Mouse (Mus musculus): ENCODE measurements at regions not wholly inside any gene's neighbourhood (a gene's known extent, or its start where the extent isn't known, plus 50 kb on each side); places are given as distances from the start of the nearest gene placed in this dataset.

DNA sequence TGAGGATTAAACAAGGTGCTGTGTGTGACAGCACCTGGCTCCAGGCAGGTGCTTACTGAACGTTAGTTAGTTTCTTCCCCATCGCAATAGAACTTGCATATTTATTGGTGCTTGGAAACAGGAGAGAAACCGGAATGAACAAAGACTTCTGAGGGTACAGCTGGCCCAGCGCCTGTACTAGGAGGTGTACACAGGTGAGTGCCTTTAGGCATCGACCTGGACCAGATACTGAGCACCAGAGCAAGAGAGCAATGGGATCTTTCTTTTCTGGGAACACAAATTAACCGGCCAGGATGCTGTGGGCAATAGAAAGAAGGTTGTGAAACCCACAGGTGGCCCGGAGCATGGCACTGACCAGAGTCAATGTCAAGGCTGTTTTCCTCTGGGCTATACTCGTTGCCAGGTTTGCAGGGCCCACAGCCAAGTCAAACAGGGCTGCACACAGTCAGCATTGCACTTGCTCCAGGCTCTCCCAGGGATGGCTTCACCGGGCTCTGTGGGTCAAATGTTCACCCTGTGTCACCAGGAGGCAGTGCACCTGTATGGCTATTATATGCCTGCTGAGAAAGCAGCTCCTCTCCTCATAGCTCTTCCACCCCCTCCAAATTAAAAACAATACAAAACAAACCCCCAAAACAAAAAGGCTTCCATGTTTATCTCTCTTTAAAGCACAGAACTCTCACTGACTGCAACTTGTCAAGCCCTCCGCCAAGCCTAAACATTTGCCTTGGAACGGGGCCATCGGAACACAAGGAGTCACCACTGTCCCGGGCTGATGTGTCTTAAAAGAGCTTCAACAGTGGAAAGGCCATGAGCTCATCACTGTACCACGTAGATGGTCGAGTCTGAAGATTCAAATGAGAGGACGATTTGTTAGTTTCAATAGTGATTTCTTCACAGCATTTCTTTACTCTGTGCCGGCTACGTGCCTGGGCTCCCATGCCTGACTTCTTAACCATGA is 629.1 kb downstream of the Rnf144a start:
- no peak for DNase-seq (ENCODE audit: low spot score in 2 of 2)

DNA sequence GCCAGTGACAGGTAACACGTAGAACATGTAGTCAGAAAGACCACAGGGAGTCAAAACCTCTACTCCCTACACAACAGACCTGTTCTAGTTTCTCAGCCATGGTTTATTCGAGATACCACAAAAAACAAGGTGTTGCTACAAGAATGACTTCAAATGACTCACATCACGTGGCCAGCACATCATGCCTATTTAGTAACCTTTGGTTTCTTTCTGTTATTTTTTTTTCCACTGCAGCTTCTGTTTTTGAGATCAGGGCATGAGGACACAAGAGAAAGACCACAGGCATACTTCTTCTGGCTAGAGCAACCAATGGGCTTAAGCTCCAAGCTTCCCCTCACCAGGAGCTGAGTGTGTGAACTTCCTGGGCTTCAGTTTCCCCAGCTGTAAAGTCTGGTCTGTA is 630.7 kb downstream of the Rnf144a start:
- DNase-seq (ENCODE audit: low spot score in 2 of 2) = no peak

GRCm38 (mm10) chr12:25782972-25783717 is 631.9 kb downstream of the Rnf144a start:
- DNase-seq (ENCODE audit: low spot score in 2 of 2) = peak in 1 of 2 experiments; percentile 9

- DNase-seq (ENCODE audit: low spot score in 2 of 2) = no peak
These were observed 643.2 kb downstream of the Rnf144a start for GRCm38 (mm10) chr12:25771856-25772255.

GRCm38 (mm10) chr12:25768644-25769043 is 646.4 kb downstream of the Rnf144a start:
- DNase-seq (ENCODE audit: low spot score in 2 of 2) = no peak

- no peak for DNase-seq (ENCODE audit: low spot score in 2 of 2)
These were observed 652.0 kb downstream of the Rnf144a start for GRCm38 (mm10) chr12:25763061-25763460.

DNA sequence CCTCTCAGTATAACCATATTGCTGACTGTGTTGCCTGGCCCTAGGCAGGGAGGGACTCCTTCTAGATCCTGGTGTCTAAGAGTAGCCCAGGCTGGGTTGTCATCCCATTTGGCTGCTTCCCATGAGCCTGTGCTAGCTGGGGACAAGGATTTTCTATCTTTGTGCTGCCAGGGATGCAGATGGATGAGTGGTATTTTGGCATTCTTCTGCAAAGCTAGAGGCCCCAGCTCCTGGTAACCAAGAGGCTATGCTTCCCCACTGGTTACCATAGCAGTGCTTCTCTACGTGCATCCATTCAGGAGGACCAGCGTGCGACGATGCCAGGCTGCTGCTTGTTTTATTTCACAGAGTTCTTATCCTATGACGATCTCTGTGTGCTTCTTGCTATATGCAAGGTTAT is 658.0 kb downstream of the Rnf144a start:
- DNase-seq (ENCODE audit: low spot score in 2 of 2) = no peak

DNA sequence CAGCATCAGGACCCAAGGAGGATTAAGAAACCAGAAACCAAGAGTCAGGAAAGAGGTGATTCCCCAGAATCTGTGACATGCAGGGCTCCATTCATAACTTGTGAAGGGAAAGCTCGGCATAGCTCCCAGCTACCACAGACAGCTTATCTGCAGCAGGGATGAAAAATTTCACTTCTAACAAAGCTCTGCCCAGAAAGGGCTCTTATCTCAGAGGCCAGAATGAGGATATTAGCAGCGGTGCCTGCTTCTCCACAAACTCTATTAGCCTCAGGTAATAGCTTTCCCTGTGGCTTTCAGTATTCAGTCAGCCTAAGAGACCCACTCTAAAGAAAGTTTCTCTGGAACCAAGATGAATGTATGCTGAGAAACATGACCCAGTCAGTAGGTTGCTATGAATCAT is 636.9 kb upstream of the Id2 start:
- DNase-seq (ENCODE audit: low spot score in 2 of 2) = no peak

DNA sequence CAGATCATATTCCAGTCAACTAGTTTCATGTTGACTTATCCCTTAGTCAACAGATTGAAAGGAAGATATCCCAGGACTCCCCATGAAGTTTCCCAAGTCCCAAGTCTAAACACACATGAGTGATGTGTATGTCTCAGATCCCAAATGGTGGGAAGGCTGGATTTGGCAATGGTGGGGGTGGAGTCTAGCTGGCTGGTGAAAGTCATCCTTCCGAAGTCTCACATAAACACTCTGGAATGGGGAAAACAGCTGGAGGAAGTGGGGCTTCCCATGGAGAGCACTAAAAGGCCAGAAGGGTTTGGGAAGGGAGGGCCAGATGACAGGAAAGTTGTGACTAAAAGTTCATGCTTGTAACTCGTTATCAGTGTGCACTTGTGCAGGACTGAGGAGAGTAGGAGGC is 628.8 kb upstream of the Id2 start:
- DNase-seq (ENCODE audit: low spot score in 2 of 2) = no peak

DNA sequence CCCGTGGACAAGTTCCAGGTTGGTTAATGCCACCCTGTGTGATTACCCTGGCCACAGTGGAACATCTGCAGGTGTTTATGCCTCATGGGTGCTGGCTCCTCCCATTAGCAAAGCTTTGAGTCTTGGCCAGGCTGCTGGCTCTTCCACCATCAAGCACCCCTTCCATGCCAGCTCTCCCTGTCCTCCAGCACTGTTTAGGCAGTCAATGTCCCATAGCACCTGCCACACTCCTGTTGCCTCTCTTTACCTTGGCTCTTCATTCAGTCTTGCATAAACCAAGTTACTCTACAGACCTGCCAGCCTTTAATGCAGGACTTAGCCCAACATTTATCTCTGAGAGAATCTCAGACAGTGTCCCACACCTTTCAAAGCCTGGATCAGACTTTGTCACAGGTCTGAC is 614.2 kb upstream of the Id2 start:
- DNase-seq (ENCODE audit: low spot score in 2 of 2) = no peak

- DNase-seq (ENCODE audit: low spot score in 2 of 2) = no peak
These were observed 606.1 kb upstream of the Id2 start for GRCm38 (mm10) chr12:25703023-25703400.

- peak; percentile 4 for DNase-seq (ENCODE audit: low spot score in 2 of 2)
These were observed 605.5 kb upstream of the Id2 start for GRCm38 (mm10) chr12:25702176-25703022.

DNA sequence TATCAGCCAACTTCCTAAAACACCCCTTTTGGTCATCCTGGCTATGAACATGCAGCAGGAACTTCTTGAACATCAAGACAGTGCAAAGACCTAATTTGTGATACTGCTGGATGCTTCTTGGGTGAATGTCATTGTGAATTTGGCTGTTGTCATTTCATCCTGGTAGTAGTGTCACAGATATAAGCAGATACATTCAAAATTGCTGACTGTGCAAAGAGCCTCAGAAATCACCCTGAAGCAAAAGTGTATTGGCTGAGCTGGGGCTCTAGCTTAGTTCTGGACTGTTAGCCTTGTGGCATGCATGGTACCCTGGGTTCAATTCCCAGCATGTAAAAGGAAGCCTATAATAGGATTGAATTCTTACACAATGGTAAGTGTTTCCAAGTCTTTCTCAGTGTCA is 590.1 kb upstream of the Id2 start:
- no peak for DNase-seq (ENCODE audit: low spot score in 2 of 2)

DNA sequence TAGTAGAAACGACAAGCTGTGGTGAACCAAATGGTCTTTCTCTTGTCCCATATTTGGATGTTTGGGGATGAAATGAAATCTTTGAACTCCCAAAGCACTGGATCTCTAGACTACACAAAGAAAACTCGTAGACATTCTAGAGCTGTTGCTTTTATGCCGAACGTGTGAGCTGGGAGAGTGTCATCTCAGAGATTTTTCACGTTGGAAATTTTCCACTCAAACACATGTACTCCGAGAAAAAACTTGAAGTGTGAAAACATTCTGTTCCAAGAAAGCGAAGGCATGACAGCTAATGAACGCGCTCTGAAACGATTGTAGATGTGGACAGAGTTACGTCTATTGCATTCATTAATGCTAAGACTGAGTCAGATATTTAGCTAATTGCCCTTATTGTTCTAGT is 579.7 kb upstream of the Id2 start:
- no peak for DNase-seq (ENCODE audit: low spot score in 2 of 2)

DNA sequence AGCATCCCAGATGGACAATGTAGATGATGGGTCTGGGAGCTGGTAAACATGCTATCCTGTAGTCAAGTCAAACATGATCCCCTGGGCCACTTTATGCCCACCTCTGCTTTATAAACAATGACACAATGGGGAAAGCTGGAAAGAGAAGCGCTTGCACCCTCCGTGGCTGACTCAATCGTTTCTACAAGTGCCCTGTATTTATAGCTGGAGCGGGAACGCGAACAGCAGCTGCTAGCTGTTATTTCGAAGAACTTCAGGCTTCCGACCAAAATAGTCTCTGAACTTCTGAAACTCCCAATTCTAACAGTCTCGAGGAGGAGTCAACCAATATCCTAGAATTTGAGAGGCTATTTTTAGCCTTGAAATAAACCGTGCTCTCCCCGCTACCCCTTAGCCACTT is 571.4 kb upstream of the Id2 start:
- DNase-seq (ENCODE audit: low spot score in 2 of 2) = no peak

DNA sequence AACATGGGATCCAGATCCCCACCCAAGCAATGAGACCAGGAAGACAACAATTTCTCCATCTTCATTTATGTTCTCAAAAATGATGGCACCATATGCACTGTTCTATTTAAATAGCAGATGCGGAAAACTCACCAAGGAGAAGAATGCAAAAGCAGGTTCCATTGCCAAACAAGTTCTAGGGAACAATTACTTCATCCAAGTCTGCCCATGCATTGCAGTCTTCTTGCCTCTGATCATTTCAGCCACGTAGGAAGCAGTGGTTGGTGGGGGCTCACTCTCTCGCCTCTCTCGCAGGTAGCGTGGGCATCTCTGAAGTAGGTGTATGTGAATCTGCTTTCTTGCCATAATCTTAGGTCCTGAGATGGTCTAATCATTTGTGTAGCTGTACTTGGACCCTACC is 557.5 kb upstream of the Id2 start:
- no peak for DNase-seq (ENCODE audit: low spot score in 2 of 2)

DNA sequence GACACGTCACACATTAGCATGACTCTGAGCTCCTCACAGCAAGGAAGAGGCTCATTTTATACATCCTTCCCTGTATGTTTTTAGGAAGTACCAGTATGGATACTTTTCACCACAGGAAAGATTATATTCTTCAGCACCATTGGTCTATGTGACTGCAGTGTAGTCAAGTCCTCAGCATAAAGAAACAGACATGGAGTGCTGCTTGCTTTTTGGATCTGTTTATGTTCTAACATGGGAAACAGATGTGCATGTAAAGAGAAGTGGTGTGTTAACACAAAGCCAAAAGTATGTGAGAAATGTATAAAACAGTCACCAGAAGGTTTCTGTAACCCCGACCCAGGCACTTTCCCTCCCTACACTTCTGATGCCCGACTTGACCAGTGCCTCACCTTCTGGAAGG is 553.3 kb upstream of the Id2 start:
- DNase-seq (ENCODE audit: low spot score in 2 of 2) = no peak

DNA sequence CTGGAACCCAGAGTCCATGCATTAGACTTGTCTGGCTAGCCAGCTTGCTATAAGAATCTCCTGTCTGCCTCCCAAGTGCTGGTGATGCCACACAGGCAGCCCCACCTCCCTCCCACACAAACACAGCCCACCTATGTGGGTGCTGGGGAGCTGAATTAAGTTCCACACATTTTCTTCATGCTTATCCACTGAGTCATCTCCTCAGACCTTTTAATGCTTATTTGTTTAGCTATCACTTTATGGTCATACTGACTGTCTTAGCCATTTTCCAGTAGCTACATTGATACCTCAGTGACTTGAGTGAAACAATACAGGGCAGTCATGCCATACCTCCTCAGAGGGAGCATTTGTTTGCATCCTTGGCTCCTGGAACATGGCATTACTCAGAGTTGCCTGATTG is 531.1 kb upstream of the Id2 start:
- DNase-seq (ENCODE audit: low spot score in 2 of 2) = no peak

GRCm38 (mm10) chr12:25625858-25626257 is 528.9 kb upstream of the Id2 start:
- DNase-seq (ENCODE audit: low spot score in 2 of 2) = no peak

DNA sequence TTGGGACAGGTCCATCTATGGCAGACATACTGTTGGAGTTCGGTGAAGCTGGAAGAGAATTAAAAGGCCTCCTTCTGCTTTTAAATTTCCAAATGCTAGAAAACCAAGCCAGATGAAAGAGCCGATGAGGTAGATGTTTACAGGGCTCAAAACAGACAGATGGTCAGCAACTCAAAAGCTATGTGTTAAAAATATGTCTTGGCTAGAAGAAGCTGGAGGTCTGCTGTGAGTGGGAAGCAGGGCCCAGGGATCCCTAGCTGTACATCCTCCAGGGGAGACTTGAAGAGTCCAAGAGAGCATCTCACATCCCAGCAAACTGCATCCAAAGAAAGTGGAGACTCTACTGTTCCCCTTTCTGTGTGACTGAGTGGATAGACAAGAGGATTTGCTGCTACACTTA is 526.5 kb upstream of the Id2 start:
- DNase-seq (ENCODE audit: low spot score in 2 of 2) = no peak

GRCm38 (mm10) chr12:25621142-25621541 is 524.2 kb upstream of the Id2 start:
- no peak for DNase-seq (ENCODE audit: low spot score in 2 of 2)

GRCm38 (mm10) chr12:25617521-25617920 is 520.6 kb upstream of the Id2 start:
- DNase-seq (ENCODE audit: low spot score in 2 of 2) = no peak
